Mouse (Mus musculus) myocyte (in vitro differentiated cells): ENCODE results near the gene Ndrg3.

Source experiments
- E2F4 ChIP-seq: IDR thresholded peaks from one replicate; pipeline ENCODE4 v1.6.1; 2011; ENCODE audit warnings: mild to moderate bottlenecking, control low read depth, moderate library complexity; ENCODE audit not compliant: insufficient read depth
- MAX ChIP-seq: IDR thresholded peaks from one replicate; pipeline ENCODE4 v1.6.1; 2011; ENCODE audit warnings: low read depth, mild to moderate bottlenecking, control low read depth
- MYOG ChIP-seq, 3 experiments: IDR thresholded peaks; one replicate each; pipeline ENCODE4 v1.6.1; 2011; ENCODE audit warnings: control low read depth in 2 of 3, low read depth in 2 of 3, mild to moderate bottlenecking in 2 of 3; ENCODE audit not compliant: insufficient read length in 2 of 3, control insufficient read depth in 1 of 3, insufficient read depth in 1 of 3
- POLR2A ChIP-seq: IDR thresholded peaks from one replicate; pipeline ENCODE4 v1.6.1; 2011; ENCODE audit warnings: low read depth, mild to moderate bottlenecking, control low read depth, moderate library complexity; ENCODE audit not compliant: insufficient read length
- POLR2AphosphoS2 ChIP-seq: IDR thresholded peaks from one replicate; pipeline ENCODE4 v1.6.1; 2011; ENCODE audit warnings: low read depth, control low read depth; ENCODE audit not compliant: insufficient read length
- SRF ChIP-seq: IDR thresholded peaks from one replicate; pipeline ENCODE4 v1.6.1; 2011; ENCODE audit warnings: low read depth; ENCODE audit not compliant: control insufficient read depth, insufficient read length
- TCF12 ChIP-seq: IDR thresholded peaks from one replicate; pipeline ENCODE4 v1.6.1; 2011; ENCODE audit warnings: mild to moderate bottlenecking, control low read depth; ENCODE audit not compliant: poor library complexity, insufficient read depth, severe bottlenecking
- TCF3 ChIP-seq: IDR thresholded peaks from one replicate; pipeline ENCODE4 v1.6.1; 2011; ENCODE audit warnings: low read depth, control low read depth; ENCODE audit not compliant: insufficient read length
- USF1 ChIP-seq: IDR thresholded peaks from one replicate; pipeline ENCODE4 v1.6.1; 2011; ENCODE audit warnings: low read depth, mild to moderate bottlenecking, control low read depth, moderate library complexity

GRCm38 (mm10) chr2:156898374-156898773, 93.5 kb downstream of the Ndrg3 start:
- no peak for TF ChIP-seq MAX
- TF ChIP-seq SRF = no peak
- no peak for TF ChIP-seq POLR2A
- TF ChIP-seq POLR2AphosphoS2 = no peak
- TF ChIP-seq E2F4 = no peak
- TF ChIP-seq TCF12 = no peak
- TF ChIP-seq USF1 = no peak
- no peak for TF ChIP-seq TCF3
- TF ChIP-seq MYOG (IDR thresholded peaks at IDR 0.05; ENCODE audit: control insufficient read depth in 1 of 3, insufficient read depth in 1 of 3, insufficient read length in 2 of 3, low read depth in 2 of 3) = no peak
